Mouse (Mus musculus): ENCODE measurements at regions not wholly inside any gene's neighbourhood (a gene's known extent, or its start where the extent isn't known, plus 50 kb on each side); places are given as distances from the start of the nearest gene placed in this dataset.

DNA sequence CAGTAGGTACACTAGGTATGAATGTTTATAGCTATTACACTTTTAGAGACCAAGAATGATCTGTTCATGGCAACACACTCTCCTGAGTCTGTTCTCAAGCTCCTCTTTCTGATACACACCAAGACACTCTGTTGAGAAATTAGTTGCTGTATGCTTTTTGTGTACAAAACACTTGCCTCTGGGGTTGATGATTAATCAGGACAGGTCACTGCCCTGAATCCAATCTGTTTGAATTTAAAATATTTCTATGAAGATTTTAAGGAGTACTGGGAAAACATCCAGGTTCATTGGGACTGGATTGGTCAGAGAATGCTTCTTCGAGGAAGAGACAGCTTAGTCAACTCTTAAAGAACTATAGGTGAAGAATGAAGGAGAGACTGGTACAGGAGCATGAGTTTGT lies 94.6 kb upstream of the Tbx20 start:
- TF ChIP-seq CTCF (IDR thresholded peaks at IDR 0.05; ENCODE audit: control insufficient read depth, insufficient read depth, insufficient read length) = no peak
- TF ChIP-seq CEBPB (IDR thresholded peaks at IDR 0.05; ENCODE audit: low read depth) = no peak
- no peak for TF ChIP-seq MYOG (IDR thresholded peaks at IDR 0.05; ENCODE audit: control insufficient read depth, extremely low read depth, insufficient read length)
- TF ChIP-seq USF1 (IDR thresholded peaks at IDR 0.05; ENCODE audit: low read depth) = no peak

All from C2C12 (cell line).